Mouse (Mus musculus) central nervous system, embryonic 18 days (tissue): ENCODE results near the gene Plscr2. TPM values are rescaled to one million over a fixed set of nuclear protein-coding genes. Genes with fewer than 3 reads are reported as not detected.

Source experiments
- polyA plus RNA-seq: library from polyadenylated mRNA; depleted of rRNA; stranded (reverse); fragments of >200 nt; gene quantifications from 2 replicates; pipeline ENCODE4 v1.2.3, GENCODE M21; 2012; rRNA removed

Plscr2 gene
- polyA plus RNA-seq = 0.66 and 0.80 TPM in 2 replicates

DNA sequence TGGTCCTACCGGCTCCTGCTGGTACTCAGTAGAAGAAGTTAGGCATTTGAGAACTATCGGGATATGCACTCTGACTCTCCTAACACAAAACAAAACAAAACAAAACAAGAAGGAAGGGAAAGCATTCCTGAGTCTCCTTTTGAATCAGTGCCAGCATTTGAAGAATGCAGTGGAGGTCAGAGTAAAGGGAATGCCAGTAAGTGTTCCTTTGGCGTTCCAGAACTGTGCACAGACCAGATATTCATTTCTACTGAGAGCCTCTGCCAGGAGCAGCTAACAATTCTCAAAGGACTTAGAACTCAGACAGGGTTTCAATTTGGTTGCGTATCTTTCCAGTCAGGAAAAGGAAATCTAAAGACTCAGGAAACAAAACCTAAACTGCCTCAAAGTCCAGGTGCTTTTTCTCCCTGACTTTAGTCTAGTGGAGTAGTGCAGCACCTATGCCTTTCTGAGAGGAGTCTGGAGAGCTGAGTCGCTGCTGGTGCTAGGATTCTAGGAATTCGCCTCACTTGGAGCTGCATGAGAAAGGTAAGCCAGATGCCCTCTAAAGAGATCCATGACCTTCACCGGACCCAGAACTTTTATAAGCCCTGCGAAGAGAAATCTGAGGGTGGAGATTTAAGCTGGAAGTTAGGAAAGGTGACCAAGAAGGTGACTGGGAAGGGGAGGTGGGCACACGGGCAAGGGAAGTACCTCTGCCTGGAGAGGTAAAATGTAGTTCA is at the start of gene Plscr2:
Gene Plscr2, plus strand, starts transcription at position 117 of the 722 bp plus-strand sequence.

DNA sequence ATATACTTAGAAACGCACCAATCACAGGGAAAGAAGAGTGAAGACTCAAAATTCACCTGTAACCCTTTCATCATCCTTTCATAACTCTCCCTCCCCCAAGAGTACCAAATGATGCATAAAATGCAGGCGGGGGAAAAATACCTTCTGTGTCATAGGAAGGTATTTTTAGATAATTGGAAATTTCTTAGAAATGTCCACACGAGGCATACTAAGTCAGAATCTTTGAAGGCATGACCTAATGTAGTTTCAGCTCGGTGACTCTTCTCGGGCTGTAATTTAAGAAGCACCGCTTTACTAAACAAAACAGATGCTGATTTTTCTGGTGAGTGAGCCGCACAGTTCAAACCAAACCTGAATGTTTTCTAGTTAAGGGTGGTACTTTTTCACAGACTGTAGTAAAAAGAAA is 26.0 kb upstream of the Plscr2 start, which contains the start of gene Plscr1:
Gene Plscr1, plus strand, starts transcription at position 304 of the 406 bp plus-strand sequence.

DNA sequence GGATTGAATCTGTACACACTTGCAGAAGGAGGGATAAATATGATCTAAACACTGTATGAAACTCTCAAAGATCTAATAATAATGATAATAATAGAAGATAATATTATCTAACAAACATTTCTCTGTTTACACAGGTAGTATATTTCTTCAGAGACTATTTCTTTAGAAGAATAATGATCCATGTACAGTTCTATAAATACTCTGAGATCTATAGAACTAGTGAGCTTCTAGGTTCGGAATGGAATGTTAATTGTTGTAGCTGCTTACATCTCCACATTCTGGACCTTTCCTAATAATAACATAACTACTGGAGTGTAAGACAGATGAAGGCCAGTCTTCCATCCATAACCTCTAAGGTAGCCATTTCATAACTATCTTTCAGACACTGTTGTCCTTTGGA is 33.7 kb downstream of the Plscr2 start, which contains the start of gene 1700057G04Rik:
Gene 1700057G04Rik, plus strand, starts transcription at position 301 of the 400 bp plus-strand sequence.

Other genes with a start within 250 kb of the Plscr2 start
- 0.09 and 0.32 TPM in 2 replicates for gene Plscr5, start 82.7 kb upstream of the Plscr2 start, polyA plus RNA-seq
- gene Plscr1, start 25.9 kb upstream of the Plscr2 start, polyA plus RNA-seq = 3.7 and 3.9 TPM in 2 replicates
- not detected in 2 replicates for gene 1700057G04Rik, start 33.8 kb downstream of the Plscr2 start, polyA plus RNA-seq
- gene Plscr4, start 181.8 kb downstream of the Plscr2 start, polyA plus RNA-seq = 1.7 and 2.1 TPM in 2 replicates